Mouse (Mus musculus): ENCODE results near the gene Calm1.
A peak's percentile ranks its signal among the peaks of the same experiment; 100 is the strongest.
"Not testable (repeated sequence)": the region's sequence is repeated elsewhere in the genome, so short reads cannot be mapped to it uniquely, and the experiment has no call there.

The Calm1 gene

GRCm38 (mm10) chr12:100198967-100199660 lies at the start of gene Calm1:
Calm1 (plus strand) TSS chr12:100199435.
- peak; percentile 86 for DNase-seq (ENCODE audit: low spot score)

GRCm38 (mm10) chr12:100152466-100152865 lies 46.8 kb upstream of the Calm1 start:
- DNase-seq (ENCODE audit: low spot score), result no peak

- DNase-seq (ENCODE audit: low spot score), result peak; percentile 44
Observed at GRCm38 (mm10) chr12:100159261-100159975, 39.8 kb upstream of the Calm1 start, which contains the start of gene Nrde2. Nrde2 (minus strand) TSS chr12:100159653.

- DNase-seq (ENCODE audit: low spot score), result no peak
Observed at GRCm38 (mm10) chr12:100164991-100165500, 34.2 kb upstream of the Calm1 start.

DNA sequence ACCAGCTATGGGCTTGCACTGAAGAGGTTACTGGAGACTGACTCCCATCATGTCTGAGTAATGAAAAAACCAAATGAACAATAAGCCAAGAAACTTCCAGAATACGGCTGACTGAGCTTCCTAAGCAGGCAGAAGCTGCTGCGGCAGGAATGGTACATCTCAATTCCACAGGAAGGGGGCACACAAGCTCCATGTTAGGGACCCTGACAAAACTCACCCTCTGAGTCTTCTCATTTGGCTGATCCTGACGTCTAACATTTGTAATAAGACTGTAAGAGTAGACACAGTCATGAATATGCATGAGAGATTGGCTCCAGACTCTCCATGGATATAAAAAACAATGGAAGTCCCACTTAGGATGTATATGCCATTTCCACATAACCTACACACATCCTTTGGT lies 33.1 kb upstream of the Calm1 start:
- no peak for DNase-seq (ENCODE audit: low spot score)

- no peak for DNase-seq (ENCODE audit: low spot score)
Observed at GRCm38 (mm10) chr12:100166939-100167338, 32.3 kb upstream of the Calm1 start.

- DNase-seq (ENCODE audit: low spot score), result no peak
Observed at GRCm38 (mm10) chr12:100167502-100167901, 31.7 kb upstream of the Calm1 start.

DNA sequence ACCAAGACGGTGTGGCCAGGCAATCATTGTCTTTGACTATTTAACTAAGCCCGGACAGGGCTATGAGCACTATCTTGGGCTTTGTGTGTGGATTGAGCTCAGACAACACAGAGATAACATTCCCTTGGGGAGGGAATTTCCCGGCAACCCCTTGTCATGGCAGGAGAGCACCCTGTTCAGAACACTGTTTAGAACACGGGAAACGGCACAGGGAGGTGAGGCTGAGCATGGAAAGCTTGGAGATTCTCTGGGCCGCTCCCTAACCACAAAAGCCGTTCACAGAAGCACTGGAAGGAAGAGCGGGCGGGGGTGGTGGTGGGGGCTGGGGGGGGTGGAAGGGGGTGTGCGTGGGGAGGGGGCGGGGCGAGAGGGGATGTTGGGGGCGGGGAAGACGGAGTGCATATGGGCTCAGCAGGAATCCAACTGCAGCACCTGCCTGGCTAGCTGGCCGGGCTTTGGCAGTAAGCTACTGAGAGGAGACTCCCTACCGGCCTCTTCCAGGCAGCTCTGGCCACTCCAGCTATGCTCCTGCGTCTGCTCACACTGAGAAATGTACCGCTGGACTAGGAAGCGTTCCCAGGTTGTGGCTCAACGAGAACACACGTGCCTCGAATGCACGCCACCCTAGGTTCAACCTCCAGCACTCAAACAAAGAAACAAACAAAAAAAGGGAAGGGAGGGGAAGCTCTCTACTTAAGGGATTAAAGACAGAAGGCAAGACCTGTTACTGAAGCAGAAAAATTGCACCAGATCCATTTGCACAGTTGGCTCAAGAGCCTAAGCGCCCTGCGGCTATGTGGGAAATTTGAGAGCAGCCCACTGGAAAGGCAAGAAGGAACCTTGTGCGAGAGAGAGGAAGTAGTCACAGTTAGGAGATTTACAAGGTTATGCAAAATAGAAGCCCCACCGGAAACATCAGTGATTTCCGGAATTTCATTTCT lies 31.0 kb upstream of the Calm1 start:
- DNase-seq (ENCODE audit: low spot score), result no peak

- DNase-seq (ENCODE audit: low spot score), result no peak
Observed at GRCm38 (mm10) chr12:100172481-100172880, 26.8 kb upstream of the Calm1 start.

DNA sequence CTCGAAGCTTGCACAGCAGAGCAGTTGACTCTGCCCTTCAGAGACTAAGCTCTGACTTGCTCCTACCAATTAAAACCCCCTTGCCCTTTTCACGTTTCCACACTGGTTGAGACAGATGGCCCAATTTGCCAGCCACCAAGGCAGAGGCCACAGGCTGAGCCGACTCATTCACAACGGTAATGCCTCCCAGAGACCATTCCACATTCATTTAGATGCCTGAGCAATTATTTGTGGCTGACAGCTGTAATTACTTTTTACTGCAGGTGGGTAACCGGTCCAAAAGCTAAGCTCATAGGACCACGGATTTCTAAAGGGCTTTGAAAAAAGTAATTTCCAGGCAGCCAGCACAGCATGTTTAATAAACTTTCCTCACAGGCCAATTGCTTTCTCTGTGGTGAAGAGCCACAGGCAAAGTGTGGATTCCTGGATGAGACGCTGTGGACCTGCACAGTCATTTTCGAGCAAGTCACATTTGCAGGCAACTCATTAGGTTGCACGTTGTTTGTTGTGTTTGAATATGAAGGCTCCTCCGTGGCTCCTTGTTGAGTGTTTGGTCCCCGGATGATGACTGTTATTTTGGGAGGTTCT lies 22.7 kb upstream of the Calm1 start:
- DNase-seq (ENCODE audit: low spot score), result no peak

DNA sequence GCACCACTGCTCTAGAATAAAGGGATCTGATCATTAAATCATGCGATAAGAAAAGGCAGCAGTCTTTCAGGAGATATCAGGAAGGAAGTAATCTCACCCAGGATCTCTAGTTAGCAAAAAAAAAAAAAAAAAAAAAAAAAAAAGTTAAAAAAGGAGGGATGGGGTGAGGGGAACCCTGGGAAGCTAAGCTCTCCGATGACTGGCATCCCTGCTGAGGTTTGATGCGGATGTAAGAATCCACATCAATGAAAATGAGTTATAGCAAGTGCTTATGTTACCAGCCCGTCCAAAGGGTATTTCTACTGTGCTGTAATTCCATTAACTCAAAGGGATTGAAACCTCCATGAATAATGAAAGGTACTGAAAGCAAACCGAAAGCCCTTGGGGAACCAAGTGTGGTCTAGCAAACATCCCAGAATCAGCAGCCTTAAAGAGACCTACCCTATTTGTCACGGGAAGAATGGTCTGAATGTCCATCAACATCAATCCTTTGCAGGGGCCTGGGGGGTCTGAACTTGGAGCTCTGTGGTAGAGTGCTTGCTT lies 20.3 kb upstream of the Calm1 start:
- no peak for DNase-seq (ENCODE audit: low spot score)

GRCm38 (mm10) chr12:100180802-100181201 lies 18.4 kb upstream of the Calm1 start:
- DNase-seq (ENCODE audit: low spot score), result no peak

GRCm38 (mm10) chr12:100182676-100183075 lies 16.6 kb upstream of the Calm1 start:
- DNase-seq (ENCODE audit: low spot score), result no peak

DNA sequence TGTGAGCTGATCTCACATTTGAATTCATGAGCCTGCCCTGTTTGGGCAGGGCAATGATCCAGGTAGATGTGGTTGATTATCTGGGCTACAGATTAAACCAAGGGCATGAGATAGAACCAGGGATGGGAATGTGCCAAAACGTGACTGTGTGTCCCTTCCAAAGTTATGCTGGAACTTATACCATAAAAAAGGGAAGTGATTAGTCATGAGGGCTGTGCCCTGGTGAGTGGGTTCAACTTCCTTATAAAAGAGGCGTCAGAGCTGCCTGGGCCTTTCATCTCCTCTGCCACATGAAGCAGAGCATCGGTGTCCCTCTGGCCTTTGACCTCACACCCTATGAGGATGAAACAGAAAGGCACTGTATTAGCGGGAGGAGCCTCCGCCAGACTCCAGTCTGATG lies 15.3 kb upstream of the Calm1 start:
- no peak for DNase-seq (ENCODE audit: low spot score)

GRCm38 (mm10) chr12:100184976-100185375 lies 14.3 kb upstream of the Calm1 start:
- not testable (repeated sequence) for DNase-seq (ENCODE audit: low spot score)

- DNase-seq (ENCODE audit: low spot score), result no peak
Observed at GRCm38 (mm10) chr12:100185897-100186296, 13.3 kb upstream of the Calm1 start.

DNA sequence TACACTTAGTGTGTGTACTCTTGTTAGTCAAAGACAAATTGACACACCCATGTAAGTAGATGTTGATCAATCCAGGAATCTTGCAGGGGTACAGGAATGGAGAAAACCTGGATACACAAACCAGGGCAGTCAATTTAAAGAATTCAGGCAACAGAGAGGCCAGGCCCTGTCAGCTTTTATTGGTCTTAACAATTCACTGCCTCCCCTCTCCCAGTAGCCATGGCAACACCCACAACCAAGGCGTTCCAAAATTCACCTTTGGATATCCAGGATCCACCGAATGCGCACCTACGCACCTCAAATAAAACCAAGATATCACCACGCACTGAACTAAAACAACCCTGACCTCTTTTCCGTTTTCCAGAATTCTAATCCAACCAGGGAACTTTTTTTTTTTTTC lies 12.9 kb upstream of the Calm1 start:
- no peak for DNase-seq (ENCODE audit: low spot score)

- peak; percentile 97 for DNase-seq (ENCODE audit: low spot score)
Observed at GRCm38 (mm10) chr12:100187013-100187755, 12.1 kb upstream of the Calm1 start.

GRCm38 (mm10) chr12:100187756-100188430 lies 11.3 kb upstream of the Calm1 start:
- DNase-seq (ENCODE audit: low spot score), result no peak

DNA sequence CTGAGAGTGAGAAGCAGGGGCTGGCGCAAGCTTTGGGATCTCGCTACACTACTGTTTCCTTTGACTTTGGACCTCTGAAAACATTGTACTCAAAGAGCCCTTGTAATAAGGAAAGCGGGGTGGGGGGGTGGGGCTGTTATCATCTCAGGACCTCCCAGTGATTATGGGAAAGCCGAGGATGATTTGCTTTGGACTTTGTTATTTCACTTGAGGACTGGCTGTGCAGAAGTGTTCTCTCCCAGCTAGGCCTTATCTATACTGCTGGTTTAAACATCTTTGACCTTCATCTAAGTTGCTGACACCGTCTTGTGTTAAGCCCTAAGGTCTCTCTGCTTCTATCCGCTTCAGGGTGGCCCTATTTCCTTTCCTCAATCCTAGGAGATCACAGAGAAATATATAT lies 8.4 kb upstream of the Calm1 start:
- DNase-seq (ENCODE audit: low spot score), result no peak
